Mouse (Mus musculus) 3134 (cell line): ENCODE measurements at regions not wholly inside any gene's neighbourhood (a gene's known extent, or its start where the extent isn't known, plus 50 kb on each side); places are given as distances from the start of the nearest gene placed in this dataset.

Experiments used
- DNase-seq: peaks from one replicate; pipeline ENCODE4 v3.0.0-alpha.2; 2011; ENCODE audit warnings: low spot score; ENCODE audit not compliant: insufficient read length; ENCODE audit errors: extremely low read depth

DNA sequence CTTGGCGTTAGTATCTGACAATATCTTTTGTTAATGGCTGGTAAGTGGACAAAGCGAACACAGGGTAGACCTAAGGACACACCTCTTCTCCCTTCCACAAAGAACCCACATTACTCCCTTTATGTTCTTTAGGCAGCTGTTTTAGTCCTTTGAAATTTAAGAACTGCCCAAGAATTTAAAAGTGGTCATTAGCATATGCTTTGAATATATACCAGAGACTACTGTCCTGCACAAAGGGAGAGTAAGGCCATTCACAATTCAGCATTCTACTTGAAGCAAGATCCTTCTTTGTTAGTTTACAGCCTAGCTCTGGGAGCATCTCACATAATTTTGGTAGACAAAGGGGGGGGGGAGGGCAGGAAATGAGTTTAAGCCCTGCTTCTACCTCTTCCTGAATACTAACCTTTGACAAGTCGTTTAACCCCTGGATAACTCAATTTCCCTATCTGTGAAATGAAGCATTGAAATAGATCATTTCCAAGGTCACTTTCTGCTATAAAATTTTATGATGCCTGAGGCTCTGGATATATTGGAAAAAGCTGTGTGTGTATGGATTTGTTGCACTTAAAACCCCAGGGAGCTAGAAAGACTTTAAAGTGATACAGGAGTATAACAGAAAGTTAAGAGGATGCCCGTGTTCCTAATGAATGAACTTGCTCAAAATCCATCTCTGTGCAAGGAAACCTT is 62.0 kb upstream of the Bach2 start:
- no peak for DNase-seq

DNA sequence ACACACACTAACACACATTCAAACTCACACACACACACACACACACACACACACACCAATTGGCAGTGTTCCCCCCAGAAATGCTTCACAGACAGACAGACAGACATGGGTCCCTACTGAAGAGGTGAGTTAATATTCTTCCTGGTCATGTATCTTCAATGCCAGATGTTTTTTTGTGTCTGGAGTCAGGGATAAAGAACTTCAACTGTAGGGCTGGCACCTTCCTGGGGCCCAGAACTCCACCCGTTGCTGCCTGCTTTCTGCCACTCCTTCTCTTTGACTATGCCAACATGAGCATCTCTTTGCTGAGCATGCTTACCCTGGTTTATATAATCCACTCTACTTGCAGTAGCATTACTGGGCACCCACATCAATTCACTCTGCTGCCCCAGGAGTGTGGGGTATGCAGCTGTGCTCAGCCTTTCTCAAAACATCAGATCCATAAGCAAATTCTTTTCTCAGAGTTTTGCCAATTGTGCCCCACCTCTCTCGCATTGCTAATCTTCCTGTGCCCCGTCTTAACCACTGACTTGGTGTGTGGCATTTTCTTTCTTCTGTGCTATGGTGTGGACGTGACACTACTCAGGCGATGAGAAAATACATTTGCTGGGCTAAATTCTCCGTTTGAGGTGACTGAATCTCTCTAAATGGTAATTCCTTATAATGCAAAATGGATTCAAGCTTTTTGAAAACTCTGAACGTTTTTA is 60.5 kb upstream of the Bach2 start:
- peak; percentile 40 for DNase-seq

GRCm38 (mm10) chr4:32179707-32180241 is 58.8 kb upstream of the Bach2 start:
- DNase-seq: peak; percentile 89

GRCm38 (mm10) chr4:32183791-32184190 is 54.8 kb upstream of the Bach2 start:
- DNase-seq: no peak

- DNase-seq: no peak
Measured at GRCm38 (mm10) chr4:32185986-32186385, 52.6 kb upstream of the Bach2 start.

DNA sequence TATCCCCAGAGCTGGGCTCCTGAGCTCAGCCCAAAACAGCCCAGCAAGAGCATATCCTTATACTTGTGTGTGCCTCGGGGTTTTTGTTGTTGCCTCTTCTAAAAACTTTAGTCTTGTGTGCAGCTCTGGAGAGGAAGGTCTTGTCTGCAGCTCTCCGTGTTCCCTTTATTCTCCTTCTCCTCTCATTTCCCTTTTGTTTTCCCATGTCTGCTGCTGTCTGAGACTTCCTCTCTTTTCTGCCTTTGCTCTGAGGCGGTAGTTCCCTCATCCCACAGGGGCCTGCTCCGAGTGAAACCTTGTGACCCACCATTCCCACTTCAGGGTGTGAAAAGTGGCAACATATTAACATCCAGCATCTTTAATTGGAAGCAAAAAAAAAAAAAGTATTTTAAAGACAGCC is 51.5 kb upstream of the Bach2 start:
- DNase-seq: no peak

DNA sequence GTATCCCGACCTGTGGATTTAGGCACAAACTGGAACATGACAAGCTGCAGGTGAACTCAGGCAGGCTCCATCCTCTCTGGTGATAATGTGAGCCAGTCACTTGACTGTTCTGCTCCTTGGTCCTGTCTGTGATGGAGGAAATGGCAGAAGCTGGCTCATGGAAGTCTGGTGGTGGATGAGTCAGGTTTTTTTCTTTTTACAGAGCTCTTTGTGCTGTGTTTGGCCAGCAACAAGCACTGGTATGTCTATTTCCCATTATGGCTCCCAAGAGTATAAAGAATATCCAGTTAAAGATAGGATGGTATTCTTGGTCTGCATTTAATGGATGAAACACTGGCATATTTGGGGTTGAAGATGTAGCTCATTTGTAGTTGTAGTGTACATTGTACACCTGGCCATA is 50.5 kb upstream of the Bach2 start:
- DNase-seq: no peak

GRCm38 (mm10) chr4:32188752-32189415 is 49.7 kb upstream of the Bach2 start:
- no peak for DNase-seq
